Mouse (Mus musculus): Measurements from ENCODE around the gene Slc44a4.
"Not testable (repeated sequence)": the region's sequence is repeated elsewhere in the genome, so short reads cannot be mapped to it uniquely, and the experiment has no call there.

The Slc44a4 gene

DNA sequence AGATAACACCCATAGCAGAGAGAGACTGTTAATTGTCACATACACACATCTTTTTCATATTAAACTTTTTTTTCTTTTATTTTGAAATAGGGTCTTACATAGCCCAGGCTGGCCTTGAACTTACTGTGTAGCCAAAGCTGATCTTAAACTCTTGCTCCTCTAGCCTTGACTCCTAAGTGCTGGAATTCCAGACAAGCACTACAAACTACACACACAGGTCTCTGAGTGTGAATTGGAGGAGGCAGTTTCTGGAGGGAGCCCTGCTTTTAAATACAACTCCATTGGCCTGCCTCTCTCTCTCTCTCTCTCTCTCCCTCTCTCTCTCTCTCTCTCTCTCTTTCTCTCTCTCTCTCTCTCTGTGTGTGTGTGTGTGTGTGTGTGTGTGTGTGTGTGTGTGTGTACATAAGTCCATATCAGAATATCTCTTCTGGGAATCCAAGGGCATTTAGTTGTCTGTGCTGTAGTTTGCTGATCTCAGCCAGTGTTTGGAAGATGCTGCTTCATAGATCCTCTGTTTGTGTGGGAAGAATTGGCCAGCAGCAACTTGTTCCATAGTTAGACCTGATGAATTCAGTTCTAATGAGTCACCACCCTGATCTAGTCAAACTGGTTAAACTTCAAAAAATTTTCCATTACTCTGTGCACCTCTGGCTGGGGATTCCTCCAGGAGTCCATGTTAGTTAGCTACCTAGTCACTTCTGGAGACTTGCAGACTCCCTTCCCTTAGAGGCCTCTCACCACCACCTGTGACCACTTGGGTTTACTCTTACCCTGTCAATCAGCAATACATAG lies 46.6 kb downstream of the Slc44a4 start:
- no peak for DNase-seq (ENCODE audit: low spot score)

DNA sequence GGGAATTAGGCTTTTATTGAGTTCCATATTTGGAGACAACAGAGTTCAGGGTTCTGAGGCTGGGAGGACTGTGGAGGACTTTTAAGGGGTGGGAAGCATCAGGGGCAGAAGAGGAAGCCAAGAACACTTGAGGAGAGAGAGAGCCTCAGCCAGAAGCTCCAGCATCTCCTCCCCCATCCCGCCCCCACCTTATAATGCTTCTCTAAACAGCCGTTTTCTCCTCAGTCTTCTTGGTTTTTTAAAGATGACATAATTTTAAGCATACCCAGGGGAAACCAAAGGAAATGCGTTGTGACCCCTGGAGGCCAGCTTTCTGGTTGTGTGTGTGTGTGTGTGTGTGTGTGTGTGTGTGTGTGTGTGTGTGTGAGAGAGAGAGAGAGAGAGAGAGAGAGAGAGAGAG lies 47.9 kb downstream of the Slc44a4 start:
- peak; percentile 48 for DNase-seq (ENCODE audit: low spot score)

DNA sequence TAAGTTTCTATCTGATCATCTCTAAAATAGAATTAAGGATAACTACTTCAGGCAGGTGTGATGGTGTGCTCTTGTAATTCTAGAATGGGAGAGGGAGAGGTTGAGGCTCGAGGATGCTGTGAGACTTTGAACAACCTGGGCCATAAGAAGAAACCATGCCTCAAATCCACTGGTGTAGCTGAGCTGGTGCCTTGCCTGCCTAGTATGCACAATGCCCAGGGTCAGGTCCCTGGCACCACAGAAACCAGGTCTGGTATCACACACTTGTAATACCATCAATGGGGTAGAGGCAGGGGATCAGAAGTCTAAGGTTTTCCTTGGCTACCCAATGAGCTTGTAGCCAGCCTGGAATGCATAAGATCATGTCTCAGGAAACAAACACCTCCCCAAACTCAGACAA lies 48.6 kb downstream of the Slc44a4 start:
- no peak for DNase-seq (ENCODE audit: low spot score)

DNA sequence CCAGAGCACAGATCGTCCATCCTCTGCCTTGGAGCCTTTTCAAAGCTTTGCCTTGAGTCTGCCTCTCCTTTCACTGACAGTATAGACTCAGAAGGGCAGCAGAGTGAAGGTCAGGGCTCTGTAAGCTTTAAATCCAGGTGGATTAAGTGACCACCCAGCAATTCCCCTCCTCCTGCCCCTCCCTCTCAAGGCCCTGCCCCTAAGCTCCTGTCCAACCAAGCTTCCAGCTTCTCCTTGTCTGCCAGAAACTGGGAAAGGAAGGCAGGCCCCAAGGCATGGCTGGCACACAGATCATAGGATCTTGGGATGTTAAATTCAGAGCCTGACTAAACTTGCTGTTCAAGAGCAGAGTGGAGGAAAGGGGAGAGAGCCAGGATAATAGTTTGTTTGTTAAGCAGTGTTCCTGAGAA lies 50.4 kb downstream of the Slc44a4 start:
- DNase-seq (ENCODE audit: low spot score) = no peak

DNA sequence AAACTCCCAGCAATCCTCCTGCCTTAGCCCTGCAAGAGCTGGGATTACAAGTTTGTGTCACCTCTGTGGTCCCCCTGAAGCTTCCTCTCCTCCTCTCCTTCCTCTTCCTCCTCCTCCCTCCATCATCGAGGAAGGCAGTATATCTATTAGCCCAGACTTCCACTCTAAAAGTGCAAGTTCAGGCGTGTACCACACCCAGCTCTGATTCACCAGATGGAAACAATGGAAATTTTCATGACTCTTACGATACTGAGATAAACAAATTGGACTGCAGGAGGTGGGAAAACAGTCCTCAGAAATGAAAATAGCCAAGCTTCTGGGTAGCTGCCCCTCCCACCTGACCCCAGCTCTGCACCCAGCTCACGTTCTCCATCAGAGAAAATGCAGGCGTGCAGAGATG lies 51.4 kb downstream of the Slc44a4 start:
- DNase-seq (ENCODE audit: low spot score) = no peak

DNA sequence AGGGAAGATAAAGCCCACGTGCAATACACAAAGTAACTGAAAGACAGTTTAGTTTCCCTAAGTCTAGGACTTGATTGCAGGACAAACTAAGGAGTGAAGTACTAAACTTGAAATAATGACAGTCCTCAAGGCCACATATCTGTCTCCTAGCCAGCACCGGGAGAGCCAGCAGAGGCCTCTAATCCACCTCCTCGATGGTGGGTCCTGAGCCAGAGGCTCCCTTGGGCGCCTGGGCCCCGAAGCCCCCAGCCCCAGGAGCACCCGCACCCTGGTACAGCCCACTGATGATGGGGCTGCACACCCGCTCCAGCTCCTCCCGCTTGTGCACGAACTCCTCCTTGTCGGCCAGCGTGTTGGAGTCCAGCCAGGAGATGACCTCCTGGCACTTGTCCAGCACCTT lies 55.6 kb downstream of the Slc44a4 start, which contains the start of gene Gm20481:
Gene Gm20481 (plus strand): TSS at position 91 of the 400 bp plus-strand sequence.
- not testable (repeated sequence) for DNase-seq (ENCODE audit: low spot score)

DNA sequence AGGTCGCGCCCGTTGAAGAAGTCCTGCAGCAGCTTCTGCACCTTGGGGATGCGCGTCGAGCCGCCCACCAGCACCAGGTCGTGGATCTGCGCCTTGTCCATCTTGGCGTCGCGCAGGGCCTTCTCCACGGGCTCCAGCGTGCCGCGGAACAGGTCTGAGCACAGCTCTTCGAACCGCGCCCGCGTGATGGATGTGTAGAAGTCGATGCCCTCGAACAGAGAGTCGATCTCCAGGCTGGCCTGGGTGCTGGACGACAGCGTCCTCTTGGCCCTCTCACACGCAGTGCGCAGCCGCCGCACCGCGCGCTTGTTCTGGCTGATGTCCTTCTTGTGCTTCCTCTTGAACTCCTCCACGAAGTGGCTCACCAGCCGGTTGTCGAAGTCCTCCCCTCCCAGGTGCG lies 56.6 kb downstream of the Slc44a4 start:
- not testable (repeated sequence) for DNase-seq (ENCODE audit: low spot score)

DNA sequence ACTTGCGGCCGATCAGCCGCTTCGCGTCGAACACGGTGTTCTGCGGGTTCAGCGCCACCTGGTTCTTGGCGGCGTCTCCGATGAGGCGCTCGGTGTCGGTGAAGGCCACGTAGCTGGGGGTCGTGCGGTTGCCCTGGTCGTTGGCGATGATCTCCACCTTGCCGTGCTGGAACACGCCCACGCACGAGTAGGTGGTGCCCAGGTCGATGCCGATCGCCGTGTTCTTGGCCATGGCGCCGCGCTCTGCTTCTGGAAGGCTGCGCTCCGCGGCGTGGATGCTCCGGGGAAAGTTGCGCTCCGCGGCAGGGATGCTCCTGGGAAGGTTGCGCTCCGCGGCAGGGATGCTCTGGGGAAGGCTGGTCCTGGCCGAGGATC lies 57.4 kb downstream of the Slc44a4 start:
- not testable (repeated sequence) for DNase-seq (ENCODE audit: low spot score)

DNA sequence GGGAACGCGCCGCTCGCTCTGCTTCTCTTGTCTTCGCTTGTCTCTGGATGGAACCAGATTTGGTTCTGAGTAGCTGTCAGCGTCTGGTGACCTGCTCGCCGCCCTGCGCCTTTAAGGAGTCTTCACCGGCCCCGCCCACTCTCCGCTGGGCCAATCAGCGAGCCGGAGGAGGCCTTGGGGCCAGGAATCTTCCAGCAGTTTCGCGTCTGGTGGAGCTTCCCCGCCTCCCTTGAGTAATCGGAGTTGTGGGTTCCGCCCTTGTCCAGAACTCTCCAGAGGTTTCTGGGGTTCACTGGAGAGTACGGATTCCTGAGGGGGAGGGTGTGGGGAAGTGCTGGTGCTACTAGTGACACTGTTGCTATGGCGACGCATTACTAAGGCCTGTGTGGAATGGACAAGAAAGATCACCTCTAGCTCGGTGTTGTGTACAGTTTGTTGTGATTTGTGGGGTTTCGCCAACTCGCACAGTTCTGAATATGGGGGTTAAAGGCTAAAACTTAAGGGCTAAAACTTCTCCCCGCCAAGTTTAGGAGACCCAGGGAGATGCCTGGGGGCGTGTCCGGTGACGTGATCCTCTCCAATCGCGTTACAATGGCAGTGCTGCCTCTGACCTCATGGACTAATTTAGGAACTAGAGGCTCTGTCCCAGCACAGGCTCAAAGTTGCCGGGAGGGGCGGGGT lies 57.9 kb downstream of the Slc44a4 start, which contains the start of the genes Hspa1a and Hspa1l:
Gene Hspa1a (minus strand): TSS at position 88 of the 681 bp plus-strand sequence.
Gene Hspa1l (plus strand): TSS at position 635 of the 681 bp plus-strand sequence.
- DNase-seq (ENCODE audit: low spot score) = peak; percentile 74

DNA sequence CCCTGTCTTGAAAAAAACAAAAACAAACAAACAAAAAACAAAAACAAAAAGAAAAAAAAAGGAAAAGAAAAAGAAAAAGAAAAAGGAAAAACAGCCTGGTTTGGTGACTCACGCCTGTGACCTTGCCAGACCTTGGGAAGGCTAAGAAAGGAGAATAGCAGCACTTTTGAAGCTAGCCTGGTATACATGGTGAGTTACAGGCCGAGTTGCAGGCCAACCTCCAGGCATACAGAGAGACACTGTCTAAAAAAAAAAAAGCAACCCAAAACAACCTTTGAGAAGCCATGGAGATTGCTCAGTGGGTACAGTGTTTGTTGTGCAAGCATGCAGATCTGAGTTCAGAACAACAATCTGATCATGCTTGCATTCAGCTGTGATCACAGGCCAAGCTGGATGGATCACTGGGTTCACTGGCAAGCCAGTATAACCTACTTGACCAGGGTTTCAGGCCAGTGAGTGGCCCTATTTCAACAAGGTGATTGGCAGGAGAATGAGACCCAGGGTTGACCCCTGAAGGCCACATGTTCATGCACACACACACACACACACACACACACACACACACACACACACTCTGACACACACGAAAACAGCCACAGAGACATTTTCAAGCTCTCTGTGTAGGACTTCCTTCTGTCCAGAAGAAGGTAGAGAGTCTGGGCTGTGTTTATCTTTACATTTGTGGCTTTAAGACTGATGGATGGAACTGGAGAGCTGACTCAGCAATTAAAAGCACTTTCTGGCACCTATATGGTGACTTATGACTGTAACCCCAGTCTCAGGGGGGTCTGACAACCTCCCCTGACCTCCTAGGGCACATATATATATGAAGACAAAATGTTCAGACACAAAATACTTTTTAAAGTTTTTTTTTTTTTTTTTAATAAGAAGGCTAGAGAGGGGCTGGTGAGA lies 61.6 kb downstream of the Slc44a4 start:
- no peak for DNase-seq (ENCODE audit: low spot score)

DNA sequence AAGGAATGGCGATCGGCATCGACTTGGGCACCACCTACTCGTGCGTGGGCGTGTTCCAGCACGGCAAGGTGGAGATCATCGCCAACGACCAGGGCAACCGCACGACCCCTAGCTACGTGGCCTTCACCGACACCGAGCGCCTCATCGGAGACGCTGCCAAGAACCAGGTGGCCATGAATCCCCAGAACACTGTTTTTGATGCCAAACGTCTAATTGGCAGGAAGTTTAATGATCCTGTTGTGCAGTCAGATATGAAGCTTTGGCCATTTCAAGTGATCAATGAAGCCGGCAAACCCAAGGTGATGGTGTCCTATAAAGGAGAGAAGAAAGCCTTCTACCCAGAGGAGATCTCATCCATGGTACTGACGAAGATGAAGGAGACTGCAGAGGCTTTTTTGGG lies 62.7 kb downstream of the Slc44a4 start:
- no peak for DNase-seq (ENCODE audit: low spot score)

DNA sequence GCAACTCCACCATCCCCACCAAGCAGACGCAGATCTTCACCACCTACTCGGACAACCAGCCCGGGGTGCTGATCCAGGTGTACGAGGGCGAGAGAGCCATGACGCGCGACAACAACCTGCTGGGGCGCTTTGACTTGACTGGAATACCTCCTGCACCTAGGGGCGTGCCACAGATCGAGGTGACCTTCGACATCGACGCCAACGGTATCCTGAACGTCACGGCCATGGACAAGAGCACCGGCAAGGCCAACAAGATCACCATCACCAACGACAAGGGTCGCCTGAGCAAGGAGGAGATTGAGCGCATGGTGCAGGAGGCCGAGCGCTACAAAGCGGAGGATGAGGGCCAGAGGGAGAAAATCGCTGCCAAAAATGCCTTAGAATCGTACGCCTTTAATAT lies 64.0 kb downstream of the Slc44a4 start:
- DNase-seq (ENCODE audit: low spot score) = no peak

DNA sequence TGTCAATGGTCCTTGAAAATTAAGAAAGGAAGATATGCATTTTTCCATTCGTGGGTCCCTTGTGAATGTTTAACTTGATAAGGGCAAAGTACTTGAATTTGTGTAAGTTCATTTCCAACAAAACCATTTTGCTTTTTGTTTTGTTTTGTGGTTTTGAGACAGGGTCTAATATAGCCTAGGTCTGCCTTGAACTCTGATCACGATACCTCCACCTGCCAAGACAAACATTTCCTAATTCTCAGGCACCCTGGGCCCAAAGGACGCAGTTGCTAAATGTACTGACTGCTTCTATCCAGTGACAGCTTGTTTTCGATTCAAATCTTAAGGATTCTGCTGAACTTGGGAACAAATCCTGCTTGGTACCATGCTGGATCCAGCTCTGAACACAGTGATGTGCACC lies 65.4 kb downstream of the Slc44a4 start:
- DNase-seq (ENCODE audit: low spot score) = no peak
